Mouse (Mus musculus) neural tube, embryonic 15.5 days (tissue): Measurements from ENCODE around the gene Crlf3. TPM values are rescaled to one million over a fixed set of nuclear protein-coding genes. Genes with fewer than 3 reads are reported as not detected.
"Not testable (repeated sequence)": the region's sequence is repeated elsewhere in the genome, so short reads cannot be mapped to it uniquely, and the experiment has no call there.

Experiments used
- ATAC-seq: fragments of 200-750 bp; cut with Nextera tagmentation; 2 replicates; pipeline ENCODE4 v1.8.0; 2017; ENCODE audit warnings: mild to moderate bottlenecking, moderate TSS enrichment, moderate library complexity; ENCODE audit not compliant: low FRiP score
- H3K27ac ChIP-seq: fragments of 300-500 bp; sonication (generic); replicated peaks from 2 replicates; pipeline ENCODE4 v1.5.1; 2015; ENCODE audit warnings: mild to moderate bottlenecking, inconsistent platforms
- H3K27me3 ChIP-seq: fragments of 300-500 bp; sonication (generic); replicated peaks from 2 replicates; pipeline ENCODE4 v1.6.1; 2015; ENCODE audit warnings: inconsistent platforms
- H3K36me3 ChIP-seq: fragments of 300-500 bp; sonication (generic); 2 replicates; pipeline ENCODE4 v1.6.1; 2015; ENCODE audit warnings: inconsistent platforms
- H3K4me1 ChIP-seq: fragments of 300-500 bp; sonication (generic); 2 replicates; pipeline ENCODE4 v1.6.1; 2015; ENCODE audit warnings: inconsistent platforms
- H3K4me2 ChIP-seq: fragments of 300-500 bp; sonication (generic); 2 replicates; pipeline ENCODE4 v1.6.1; 2015; ENCODE audit warnings: inconsistent platforms, mild to moderate bottlenecking, moderate library complexity
- H3K4me3 ChIP-seq: fragments of 300-500 bp; sonication (generic); replicated peaks from 2 replicates; pipeline ENCODE4 v1.5.1; 2015; ENCODE audit warnings: mild to moderate bottlenecking, inconsistent platforms
- H3K9ac ChIP-seq: fragments of 300-500 bp; sonication (generic); replicated peaks from 2 replicates; pipeline ENCODE4 v1.6.1; 2015; ENCODE audit warnings: mild to moderate bottlenecking, inconsistent platforms
- H3K9me3 ChIP-seq: fragments of 300-500 bp; sonication (generic); replicated peaks from 2 replicates; pipeline ENCODE4 v1.6.1; 2016; ENCODE audit warnings: inconsistent platforms
- WGBS: fragments of 180-500 bp; shearing (Covaris S2); methylation state at CpG from one replicate; pipeline ENCODE4 v1.1.7; 2015; ENCODE audit warnings: mixed read lengths; 5-methylcytosine and 5-hydroxymethylcytosine counted together
- polyA plus RNA-seq: library from polyadenylated mRNA; unstranded; fragments of >200 nt; fragmentation: Nextera tagmentation; extraction: Ambion mirVana; gene quantifications from 2 replicates; pipeline ENCODE4 v1.2.1, GENCODE M21; 2015

The Crlf3 gene
- polyA plus RNA-seq, 1 experiment from 2014 or later: 14.3 TPM

DNA sequence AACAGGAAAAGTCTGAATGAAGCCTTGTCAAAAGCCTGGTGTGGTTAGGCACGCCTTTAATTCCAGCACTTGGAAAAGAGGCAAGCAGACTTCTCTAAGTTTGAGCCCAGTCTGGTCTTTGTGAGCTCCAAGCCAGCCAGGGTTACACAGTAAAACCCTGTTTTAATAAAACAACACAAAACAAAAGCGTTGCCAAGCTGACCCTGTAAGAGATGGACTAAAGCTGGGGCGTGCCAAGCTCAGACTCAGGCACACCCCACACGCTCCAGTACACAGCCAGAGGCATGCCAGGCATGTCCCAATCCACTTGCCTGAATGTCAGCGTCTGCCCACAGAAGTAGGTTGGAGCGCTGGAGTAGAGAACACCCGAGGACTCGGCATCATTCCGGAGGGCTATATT, 24.6 kb downstream of the Crlf3 start:
- ATAC-seq: no peak
- H3K4me1 ChIP-seq: no peaks in the 10 kb centered on the region
- no peaks in the 10 kb centered on the region for H3K9me3 ChIP-seq
- no peaks in the 10 kb centered on the region for H3K27me3 ChIP-seq
- peaks cover 26% of the 10 kb centered on the region for H3K36me3 ChIP-seq
- H3K4me3 ChIP-seq: no peak overlapping the region
- H3K4me2 ChIP-seq: no peak overlapping the region
- WGBS: 89% methylated on average over 9 of the region's 9 CpGs
- no peak overlapping the region for H3K9ac ChIP-seq
- H3K27ac ChIP-seq: no peak overlapping the region

- ATAC-seq: no peak
- Histone ChIP-seq H3K36me3 (peaks cover 26% of the 10 kb centered on the region), H3K9ac (no peak overlapping the region), H3K27me3 (no peaks in the 10 kb centered on the region), H3K4me2 (no peak overlapping the region), H3K27ac (no peak overlapping the region), H3K4me3 (no peak overlapping the region), H3K4me1 (peaks cover 7% of the 10 kb centered on the region; the same call in 1 of the 2 replicates), H3K9me3 (no peaks in the 10 kb centered on the region)
- 70% methylated on average over 4 of the region's 4 CpGs for WGBS
These were observed 26.1 kb downstream of the Crlf3 start for GRCm38 (mm10) chr11:80054659-80055058.

DNA sequence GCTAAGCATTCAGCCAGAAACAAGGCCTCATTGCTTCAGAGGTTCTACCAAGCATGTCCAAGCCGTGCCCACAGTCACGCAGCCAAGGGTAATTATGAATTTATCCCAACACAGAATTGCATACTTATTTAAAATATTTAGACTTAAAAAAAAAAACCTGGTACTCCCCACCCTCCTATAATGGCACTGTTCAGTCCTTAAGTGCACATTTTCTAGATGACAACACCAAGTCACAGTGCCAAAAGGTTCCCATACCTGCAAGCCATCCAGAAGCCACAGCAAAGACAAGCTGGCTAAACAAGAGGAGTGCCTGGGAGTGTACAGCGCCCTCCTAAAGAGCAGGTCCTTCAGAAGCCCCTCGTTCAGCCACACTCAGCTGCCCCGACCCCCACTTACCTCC, 27.6 kb downstream of the Crlf3 start:
- Histone ChIP-seq H3K36me3 (peaks cover 32% of the 10 kb centered on the region), H3K27me3 (no peaks in the 10 kb centered on the region), H3K9ac (no peak overlapping the region), H3K4me3 (no peak overlapping the region), H3K27ac (no peak overlapping the region), H3K4me2 (no peak overlapping the region), H3K4me1 (peaks cover 7% of the 10 kb centered on the region; the same call in 1 of the 2 replicates), H3K9me3 (no peaks in the 10 kb centered on the region)
- ATAC-seq: no peak
- WGBS: 91% methylated on average over 5 of the region's 5 CpGs

DNA sequence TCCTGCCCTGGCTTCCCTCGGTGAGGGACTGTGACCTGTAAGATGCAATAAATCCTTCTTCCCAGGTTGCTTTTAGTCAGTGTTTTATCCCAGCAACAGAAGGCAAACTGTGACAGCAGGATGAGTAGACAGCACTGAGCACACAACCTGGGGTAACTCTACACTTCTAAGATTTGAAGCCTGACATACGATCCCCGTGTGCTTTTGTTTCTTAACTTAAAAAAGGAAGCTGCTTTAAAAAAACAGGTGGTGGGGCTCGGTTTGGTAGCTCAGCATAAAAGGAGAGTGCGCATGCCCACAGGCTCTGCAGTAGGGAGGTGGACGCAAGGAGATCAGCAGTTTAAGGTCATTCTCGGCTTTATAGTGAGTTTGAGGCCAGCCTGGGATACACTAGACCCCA, 28.3 kb downstream of the Crlf3 start:
- ATAC-seq: no peak
- Histone ChIP-seq H3K4me3 (no peak overlapping the region), H3K27me3 (no peaks in the 10 kb centered on the region), H3K27ac (no peak overlapping the region), H3K4me2 (no peak overlapping the region), H3K9me3 (no peaks in the 10 kb centered on the region), H3K36me3 (peaks cover 26% of the 10 kb centered on the region), H3K9ac (no peak overlapping the region), H3K4me1 (peaks cover 7% of the 10 kb centered on the region; the same call in 1 of the 2 replicates)
- 78% methylated on average over 7 of the region's 7 CpGs for WGBS

DNA sequence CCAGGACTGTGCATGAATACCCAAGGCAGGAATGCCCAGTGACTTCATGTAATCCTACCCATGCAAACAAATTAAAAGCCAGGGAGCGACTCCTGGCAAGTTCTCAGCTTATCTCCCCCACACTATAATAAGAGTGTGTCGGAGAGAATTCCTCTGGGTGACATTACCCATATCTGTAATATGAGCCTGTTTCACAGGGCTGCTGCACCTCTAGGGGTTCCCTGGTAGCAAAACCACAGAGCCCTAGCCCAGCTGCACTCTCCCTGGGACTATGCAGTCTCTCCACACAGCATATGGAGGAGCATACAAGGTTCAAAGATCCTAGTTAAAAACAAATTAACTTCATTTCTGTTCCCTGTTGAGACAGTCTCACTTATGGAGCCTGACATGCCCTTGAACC, 30.7 kb downstream of the Crlf3 start:
- no peak for ATAC-seq
- H3K4me3 ChIP-seq: no peak overlapping the region
- H3K27me3 ChIP-seq: no peaks in the 10 kb centered on the region
- H3K4me1 ChIP-seq: peaks cover 7% of the 10 kb centered on the region; the same call in 1 of the 2 replicates
- 36% methylated on average over 2 of the region's 2 CpGs for WGBS
- no peak overlapping the region for H3K9ac ChIP-seq
- H3K9me3 ChIP-seq: no peaks in the 10 kb centered on the region
- H3K4me2 ChIP-seq: no peak overlapping the region
- no peak overlapping the region for H3K27ac ChIP-seq
- H3K36me3 ChIP-seq: peaks cover 16% of the 10 kb centered on the region

DNA sequence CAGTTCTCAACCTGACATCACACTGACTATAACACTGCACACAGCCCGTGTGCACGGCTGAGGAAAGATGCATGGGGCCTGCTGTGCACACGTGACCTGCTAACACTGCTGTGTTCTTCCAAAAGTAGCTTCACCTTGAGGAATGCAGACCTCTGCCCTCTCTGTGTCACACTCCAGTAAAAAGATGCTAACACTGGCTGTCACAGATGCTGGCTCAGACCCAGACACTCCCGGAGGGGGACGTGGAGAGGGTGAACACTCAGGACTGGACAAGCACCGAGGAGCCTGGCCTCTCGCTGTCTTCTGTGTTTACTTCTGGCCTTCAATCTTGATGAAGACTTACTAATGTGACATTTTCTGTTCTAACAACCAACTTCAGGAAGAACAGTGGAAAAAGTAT, 33.9 kb downstream of the Crlf3 start:
- no peak for ATAC-seq
- Histone ChIP-seq H3K27ac (no peak overlapping the region), H3K27me3 (no peaks in the 10 kb centered on the region), H3K9me3 (no peaks in the 10 kb centered on the region), H3K36me3 (peaks cover 11% of the 10 kb centered on the region), H3K4me2 (no peak overlapping the region), H3K4me1 (peaks cover 7% of the 10 kb centered on the region; the same call in 1 of the 2 replicates), H3K4me3 (no peak overlapping the region), H3K9ac (no peak overlapping the region)
- 90% methylated on average over 7 of the region's 7 CpGs for WGBS

DNA sequence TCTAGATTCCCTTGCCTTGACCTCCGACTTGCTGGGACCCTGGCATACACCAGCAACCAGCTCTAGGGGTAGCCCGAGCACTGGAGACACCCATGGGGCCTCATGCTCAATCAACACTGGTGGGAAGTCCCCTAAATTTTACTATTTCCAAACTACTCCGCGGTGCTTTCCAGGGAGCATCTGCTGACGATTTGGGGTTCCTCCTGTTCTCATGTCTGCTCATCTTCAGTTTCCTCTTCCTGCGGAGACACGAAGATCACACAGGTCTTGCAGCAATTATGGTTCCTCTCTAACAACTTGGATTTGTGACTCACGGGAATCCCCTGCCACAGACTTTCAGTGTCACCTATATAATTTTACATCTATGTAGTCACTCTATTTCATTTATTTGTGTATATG, 37.4 kb downstream of the Crlf3 start:
- WGBS: 87% methylated on average over 8 of the region's 8 CpGs
- no peaks in the 10 kb centered on the region for H3K4me1 ChIP-seq
- no peak overlapping the region for H3K4me2 ChIP-seq
- H3K9ac ChIP-seq: no peak overlapping the region
- H3K27ac ChIP-seq: no peak overlapping the region
- no peak overlapping the region for H3K4me3 ChIP-seq
- H3K36me3 ChIP-seq: peaks cover 7% of the 10 kb centered on the region
- no peak for ATAC-seq
- no peaks in the 10 kb centered on the region for H3K27me3 ChIP-seq
- H3K9me3 ChIP-seq: no peaks in the 10 kb centered on the region

DNA sequence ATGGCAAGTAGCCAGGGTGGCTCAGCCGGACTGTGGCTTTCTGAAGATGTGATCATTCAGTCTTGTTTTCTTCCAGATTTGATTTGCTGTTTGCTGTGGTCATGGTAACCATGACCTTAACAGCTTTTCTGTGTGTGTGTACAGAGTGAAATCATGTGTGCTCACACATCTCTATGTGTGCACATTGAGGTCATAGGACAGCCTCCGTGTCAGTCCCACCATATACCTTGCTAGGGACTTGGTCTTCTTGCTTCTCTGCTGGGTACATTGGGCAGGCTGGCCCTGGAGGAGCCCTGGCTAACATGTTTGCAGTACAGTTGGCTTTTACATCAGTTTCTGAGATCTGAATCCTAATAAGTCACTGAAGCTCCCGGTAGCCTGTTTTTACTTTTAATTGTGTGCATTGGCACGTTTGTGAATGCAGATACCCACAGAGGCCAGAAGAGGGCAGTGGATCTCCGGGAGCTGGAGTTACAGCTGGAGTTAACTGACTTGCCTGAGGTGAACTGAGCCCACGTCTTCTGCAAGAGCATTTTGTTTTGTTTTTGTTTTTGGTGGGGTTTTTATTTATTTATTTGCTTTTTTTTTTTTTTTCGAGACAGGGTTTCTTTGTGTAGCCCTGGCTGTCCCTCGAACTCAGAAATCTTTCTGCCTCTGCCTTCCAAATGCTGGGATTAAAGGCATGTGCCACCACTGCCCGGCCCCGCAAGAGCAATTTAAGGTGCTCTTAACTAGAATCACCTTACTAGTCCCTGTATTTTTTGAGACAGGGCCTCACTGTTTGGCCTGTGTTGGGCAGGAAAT, 38.0 kb downstream of the Crlf3 start:
- WGBS: 59% methylated on average over 10 of the region's 10 CpGs
- Histone ChIP-seq H3K9me3 (no peaks in the 10 kb centered on the region), H3K4me2 (no peak overlapping the region), H3K4me3 (no peak overlapping the region), H3K27ac (no peak overlapping the region), H3K36me3 (0 out of 2 replicates have a peak, but pooled peaks cover 3% of the 10 kb centered on the region), H3K4me1 (no peaks in the 10 kb centered on the region), H3K9ac (no peak overlapping the region), H3K27me3 (no peaks in the 10 kb centered on the region)
- no peak for ATAC-seq

DNA sequence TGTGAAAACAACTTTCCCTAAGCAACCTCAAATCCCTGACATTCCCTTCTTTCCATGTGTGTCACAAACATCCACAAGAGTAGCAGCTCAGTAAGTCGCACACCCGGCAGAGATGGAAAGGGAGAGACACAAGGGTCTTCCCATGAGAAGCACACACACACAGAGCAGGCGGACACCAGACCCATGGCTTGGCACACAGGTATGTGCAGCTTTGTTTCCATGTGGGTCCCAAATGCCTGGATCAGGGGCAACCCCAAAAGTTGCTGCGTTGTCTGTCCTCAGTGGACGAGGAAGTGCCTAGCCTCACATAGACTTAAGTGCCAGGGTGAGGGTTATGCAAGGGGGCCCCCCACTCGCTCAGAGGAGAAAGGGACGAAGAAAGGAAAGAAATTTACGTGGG, 43.3 kb downstream of the Crlf3 start:
- Histone ChIP-seq H3K4me2 (no peak overlapping the region), H3K36me3 (peaks cover 20% of the 10 kb centered on the region), H3K27ac (no peak overlapping the region), H3K9me3 (no peaks in the 10 kb centered on the region), H3K4me1 (no peaks in the 10 kb centered on the region), H3K9ac (no peak overlapping the region), H3K4me3 (no peak overlapping the region), H3K27me3 (no peaks in the 10 kb centered on the region)
- WGBS: 84% methylated on average over 8 of the region's 8 CpGs
- ATAC-seq: no peak

DNA sequence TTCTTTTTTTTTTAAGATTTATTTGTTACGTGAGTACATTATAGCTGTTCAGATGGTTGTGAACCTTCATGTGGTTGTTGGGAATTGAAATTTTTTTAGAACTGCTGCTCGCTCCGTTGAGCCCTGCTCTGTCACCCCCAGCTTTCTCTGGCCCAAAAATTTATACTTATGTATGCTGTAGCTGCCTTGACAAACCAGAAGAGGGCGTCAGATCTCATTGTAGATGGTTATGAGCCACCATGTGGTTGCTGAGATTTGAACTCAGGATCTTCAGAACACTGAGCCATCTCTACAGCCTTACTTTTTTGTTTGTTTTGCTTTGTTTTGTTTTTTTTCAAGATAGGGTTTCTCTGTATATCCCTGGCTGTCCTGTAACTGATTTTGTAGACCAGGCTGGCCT, 59.5 kb downstream of the Crlf3 start:
- no peaks in the 10 kb centered on the region for H3K9me3 ChIP-seq
- 95% methylated on average over 4 of the region's 4 CpGs for WGBS
- no peak overlapping the region for H3K9ac ChIP-seq
- H3K4me2 ChIP-seq: no peak overlapping the region
- H3K4me1 ChIP-seq: no peaks in the 10 kb centered on the region
- H3K4me3 ChIP-seq: no peak overlapping the region
- no peaks in the 10 kb centered on the region for H3K27me3 ChIP-seq
- H3K27ac ChIP-seq: no peak overlapping the region
- peaks cover 61% of the 10 kb centered on the region for H3K36me3 ChIP-seq
- no peak for ATAC-seq

DNA sequence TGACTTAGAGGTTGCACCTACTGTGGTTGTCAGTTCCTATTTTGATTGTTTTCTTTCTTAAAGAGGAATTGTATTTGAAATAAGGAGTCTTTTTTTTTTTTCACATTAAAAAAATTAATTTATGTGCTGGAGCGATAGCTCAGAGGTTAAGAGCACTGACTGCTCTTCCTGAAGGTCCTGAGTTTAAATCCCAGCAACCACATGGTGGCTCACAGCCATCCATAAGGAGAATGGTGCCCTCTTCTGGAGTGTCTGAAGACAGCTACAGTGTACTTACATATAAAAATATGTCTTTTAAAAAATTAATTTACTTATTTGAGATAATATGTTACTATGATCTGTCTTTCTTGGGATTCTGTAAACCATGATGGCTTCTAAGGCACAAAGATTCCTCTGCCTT, 61.0 kb downstream of the Crlf3 start:
- Histone ChIP-seq H3K9me3 (no peaks in the 10 kb centered on the region), H3K36me3 (peaks cover 55% of the 10 kb centered on the region), H3K27ac (no peak overlapping the region), H3K27me3 (no peaks in the 10 kb centered on the region), H3K4me3 (no peak overlapping the region), H3K9ac (no peak overlapping the region), H3K4me1 (no peaks in the 10 kb centered on the region), H3K4me2 (no peak overlapping the region)
- no peak for ATAC-seq
- WGBS: 91% methylated on average over 1 of the region's 1 CpGs

- H3K27me3 ChIP-seq, H3K4me2 ChIP-seq, H3K4me1 ChIP-seq, H3K4me3 ChIP-seq, H3K9ac ChIP-seq, ATAC-seq, H3K9me3 ChIP-seq, H3K27ac ChIP-seq: not testable (repeated sequence)
- over 99% methylated on average over 5 of the region's 5 CpGs for WGBS
- H3K36me3 ChIP-seq: peaks cover 53% of the 10 kb centered on the region
These were observed 64.3 kb downstream of the Crlf3 start for GRCm38 (mm10) chr11:80016533-80016932.
